Mouse (Mus musculus) Patski (cell line): ENCODE data around the gene Olfr213. TPM values are rescaled to one million over a fixed set of nuclear protein-coding genes. Genes with fewer than 3 reads are reported as not detected.
"Not testable (repeated sequence)": the region's sequence is repeated elsewhere in the genome, so short reads cannot be mapped to it uniquely, and the experiment has no call there.

ENCODE experiments used
- ATAC-seq: fragments of 100-300 bp; one replicate; pipeline ENCODE4 v1.8.0; 2021
- CTCF ChIA-PET: fragments of 350-600 bp; sonication (Branson Sonifier 250); formaldehyde crosslinking; loops from one replicate; lab custom pipeline; 2022; ENCODE audit warnings: inconsistent platforms; lab: Charles Lee
- POLR2A ChIA-PET: fragments of 350-600 bp; sonication (Branson Sonifier 250); formaldehyde crosslinking; loops from one replicate; lab custom pipeline; 2022; ENCODE audit warnings: antibody characterized with exemption, inconsistent platforms; lab: Charles Lee
- DNase-seq: peaks from one replicate; pipeline ENCODE4 v3.0.0-alpha.2; 2011; ENCODE audit warnings: low read depth, low spot score
- H3K27me3 ChIP-seq: fragments of 371-371 bp; one replicate; pipeline ENCODE4 v1.5.1; 2021
- CTCF ChIP-seq: fragments of 100-300 bp; IDR thresholded peaks from one replicate; pipeline ENCODE4 v1.5.1; 2021
- in situ Hi-C: fragments of 300-500 bp; cut with MboI; formaldehyde crosslinking; loops from 3 replicates; pipeline ENCODE4 v1.11.1; 2018; ENCODE audit warnings: low pct_unique_long_range_greater_than_20kb, mixed read lengths
- polyA plus RNA-seq: library from polyadenylated mRNA; unstranded; gene quantifications from one replicate; pipeline ENCODE4 v1.2.3, GENCODE M21; 2021

Olfr213 gene
- polyA plus RNA-seq: not detected

- no peak for TF ChIP-seq CTCF
- DNase-seq: no peak
- no peak for ATAC-seq
- in situ Hi-C loops: no loop called here
- H3K27me3 ChIP-seq: peaks cover 32% of the 10 kb centered on the region
- ChIA-PET POLR2A (no interaction called here), CTCF (no interaction called here)
Measured at GRCm38 (mm10) chr6:116538156-116538555, at the start of gene Olfr213. TSS of gene Olfr213 (plus strand) at chr6:116538456.

- CTCF ChIA-PET: no interaction called here
- POLR2A ChIA-PET: interaction anchor here (1.9 kb wide), 1 partner anchor 31 kb away, joined by 4 read pairs; no protein-coding TSS in a partner anchor
- TF ChIP-seq CTCF: no peak
- in situ Hi-C loops: no loop called here
- H3K27me3 ChIP-seq: peaks cover 71% of the 10 kb centered on the region
- ATAC-seq: no peak
- no peak for DNase-seq
Measured at GRCm38 (mm10) chr6:116488791-116489190, 49.5 kb upstream of the Olfr213 start, which contains the start of gene Olfr211. TSS of gene Olfr211 (plus strand) at chr6:116489091.

GRCm38 (mm10) chr6:116493742-116494141 lies 44.5 kb upstream of the Olfr213 start:
- ChIA-PET CTCF (no interaction called here), POLR2A (no interaction called here)
- TF ChIP-seq CTCF: no peak
- no peak for DNase-seq
- in situ Hi-C loops: no loop called here
- H3K27me3 ChIP-seq: peaks cover 74% of the 10 kb centered on the region
- no peak for ATAC-seq

GRCm38 (mm10) chr6:116495960-116496359 lies 42.3 kb upstream of the Olfr213 start:
- in situ Hi-C loops: no loop called here

GRCm38 (mm10) chr6:116506302-116507003 lies 31.8 kb upstream of the Olfr213 start, which contains the start of gene Olfr212:
TSS of gene Olfr212 (plus strand) at chr6:116506516.
- ATAC-seq, POLR2A ChIA-PET, CTCF ChIA-PET, DNase-seq, H3K27me3 ChIP-seq, in situ Hi-C loops: not testable (repeated sequence)

More at GRCm38 (mm10) chr6:116495960-116496359, 42.3 kb upstream of the Olfr213 start:
- POLR2A ChIA-PET: no interaction called here
- no peak for DNase-seq
- CTCF ChIA-PET: no interaction called here
- no peak for TF ChIP-seq CTCF
- H3K27me3 ChIP-seq: peaks cover 53% of the 10 kb centered on the region
- no peak for ATAC-seq

GRCm38 (mm10) chr6:116514832-116515231 lies 23.4 kb upstream of the Olfr213 start:
- ATAC-seq (no peak), DNase-seq (no peak)
- CTCF ChIA-PET: no interaction called here
- TF ChIP-seq CTCF: no peak
- in situ Hi-C loops: no loop called here
- POLR2A ChIA-PET: no interaction called here
- H3K27me3 ChIP-seq: peaks cover 27% of the 10 kb centered on the region

GRCm38 (mm10) chr6:116542500-116542899 lies 4.2 kb downstream of the Olfr213 start:
- peaks cover 56% of the 10 kb centered on the region for H3K27me3 ChIP-seq
- CTCF ChIA-PET: no interaction called here
- in situ Hi-C loops: no loop called here
- no peak for DNase-seq
- POLR2A ChIA-PET: no interaction called here
- no peak for TF ChIP-seq CTCF
- no peak for ATAC-seq

- CTCF ChIA-PET, DNase-seq, POLR2A ChIA-PET, ATAC-seq: not testable (repeated sequence)
- in situ Hi-C loops: loop anchor here (25.0 kb wide), 1 partner anchor 514 kb away; no protein-coding TSS in a partner anchor
- H3K27me3 ChIP-seq: peaks cover 36% of the 10 kb centered on the region
Measured at GRCm38 (mm10) chr6:116550841-116551240, 12.6 kb downstream of the Olfr213 start, which contains the start of gene Gm5580. TSS of gene Gm5580 (plus strand) at chr6:116551141.

GRCm38 (mm10) chr6:116553935-116554334 lies 15.7 kb downstream of the Olfr213 start, which contains the start of gene Olfr214:
TSS of gene Olfr214 (plus strand) at chr6:116554235.
- in situ Hi-C loops: loop anchor here (25.0 kb wide), 1 partner anchor 517 kb away; no protein-coding TSS in a partner anchor
- peaks cover 41% of the 10 kb centered on the region for H3K27me3 ChIP-seq
- POLR2A ChIA-PET: no interaction called here
- ATAC-seq: no peak
- CTCF ChIA-PET: no interaction called here
- TF ChIP-seq CTCF: no peak
- DNase-seq: no peak

GRCm38 (mm10) chr6:116554952-116555351 lies 16.7 kb downstream of the Olfr213 start:
- DNase-seq (no peak), ATAC-seq (no peak)
- in situ Hi-C loops: loop anchor here (25.0 kb wide), 1 partner anchor 518 kb away; no protein-coding TSS in a partner anchor
- ChIA-PET POLR2A (no interaction called here), CTCF (no interaction called here)
- TF ChIP-seq CTCF: no peak
- H3K27me3 ChIP-seq: peaks cover 46% of the 10 kb centered on the region

GRCm38 (mm10) chr6:116569834-116570233 lies 31.6 kb downstream of the Olfr213 start:
- no peak for DNase-seq
- CTCF ChIA-PET: interaction anchor here (1.4 kb wide), 1 partner anchor 372 kb away, joined by 3 read pairs; no protein-coding TSS in a partner anchor
- in situ Hi-C loops: loop anchor here (25.0 kb wide), 1 partner anchor 533 kb away; no protein-coding TSS in a partner anchor
- H3K27me3 ChIP-seq: peaks cover 32% of the 10 kb centered on the region
- TF ChIP-seq CTCF: peak; percentile 56
- POLR2A ChIA-PET: interaction anchor here (1.0 kb wide), 1 partner anchor 10 kb away, joined by 3 read pairs; no protein-coding TSS in a partner anchor
- ATAC-seq: no peak
